Mouse (Mus musculus) CH12.LX (cell line): ENCODE measurements around the gene Plekhb2. TPM values are rescaled to one million over a fixed set of nuclear protein-coding genes. Genes with fewer than 3 reads are reported as not detected.

ENCODE experiments used
- DNase-seq: peaks from one replicate; pipeline ENCODE4 v3.0.0-alpha.2; 2013; ENCODE audit errors: extremely low read depth
- H3K27ac ChIP-seq: 2 replicates; pipeline ENCODE4 v1.5.1; 2012; ENCODE audit warnings: low read depth, mild to moderate bottlenecking, control low read depth, moderate library complexity; ENCODE audit not compliant: insufficient read depth
- H3K27me3 ChIP-seq: replicated peaks from 2 replicates; pipeline ENCODE3; 2012; ENCODE audit warnings: inconsistent platforms
- H3K36me3 ChIP-seq, 2 experiments: replicated peaks in 1 of 2; 2 replicates each; pipeline versions ENCODE3 to v1.6.1; 2012; ENCODE audit warnings: inconsistent platforms in 1 of 2, low read length in 1 of 2, mild to moderate bottlenecking in 1 of 2, mixed read lengths in 1 of 2, moderate library complexity in 1 of 2; ENCODE audit not compliant: control insufficient read depth in 1 of 2, insufficient read depth in 1 of 2
- H3K4me1 ChIP-seq, 2 experiments: 2 replicates each; pipeline ENCODE4 v1.6.1; 2012; ENCODE audit warnings: inconsistent platforms in 1 of 2, moderate library complexity in 1 of 2; ENCODE audit not compliant: insufficient read depth in 2 of 2, control insufficient read depth in 1 of 2
- H3K4me2 ChIP-seq: 2 replicates; pipeline ENCODE4 v1.6.1; 2012; ENCODE audit warnings: low read depth, mild to moderate bottlenecking, control low read depth; ENCODE audit not compliant: poor library complexity, insufficient read depth, severe bottlenecking
- H3K4me3 ChIP-seq, 3 experiments: fragments of 150-350 bp in 1 of 3; sonication (generic) in 1 of 3; replicated peaks in 1 of 3; 2 replicates each; pipeline versions ENCODE3 to v1.5.1; 2011 to 2012; ENCODE audit warnings: low read depth in 2 of 3, low read length in 2 of 3, mild to moderate bottlenecking in 2 of 3, moderate library complexity in 2 of 3, control low read depth in 1 of 3, improper control_type of control experiment in 1 of 3, inconsistent platforms in 1 of 3, mixed read lengths in 1 of 3; ENCODE audit not compliant: poor library complexity in 1 of 3
- H3K79me2 ChIP-seq: replicated peaks from 2 replicates; pipeline ENCODE4 v1.6.1; 2012; ENCODE audit warnings: mild to moderate bottlenecking, moderate library complexity; ENCODE audit not compliant: control insufficient read depth, poor library complexity, insufficient read depth, severe bottlenecking; ENCODE audit errors: extremely low read depth
- H3K9ac ChIP-seq: 2 replicates; pipeline ENCODE4 v1.6.1; 2012; ENCODE audit warnings: low read depth, mild to moderate bottlenecking, control low read depth, moderate library complexity; ENCODE audit not compliant: insufficient read depth
- H3K9me3 ChIP-seq: replicated peaks from 2 replicates; pipeline ENCODE3; 2012; ENCODE audit warnings: low read length, inconsistent platforms, mixed read lengths
- BHLHE40 ChIP-seq: IDR thresholded peaks from 2 replicates; pipeline ENCODE4 v1.6.1; 2011; ENCODE audit warnings: mild to moderate bottlenecking, low read depth, low read length, improper control_type of control experiment
- CHD1 ChIP-seq: IDR thresholded peaks from 2 replicates; pipeline ENCODE4 v1.6.1; 2012; ENCODE audit warnings: low read depth, low read length, improper control_type of control experiment, inconsistent platforms
- CHD2 ChIP-seq: IDR thresholded peaks from 2 replicates; pipeline ENCODE4 v1.6.1; 2011; ENCODE audit warnings: low read length, improper control_type of control experiment
- ETS1 ChIP-seq: conservative IDR thresholded peaks from 2 replicates; pipeline ENCODE4 v1.6.1; 2012; ENCODE audit warnings: low read depth, mild to moderate bottlenecking, inconsistent platforms, low read length, improper control_type of control experiment, moderate library complexity
- HCFC1 ChIP-seq: IDR thresholded peaks from 2 replicates; pipeline ENCODE4 v1.6.1; 2012; ENCODE audit warnings: low read depth, mild to moderate bottlenecking, inconsistent platforms, low read length, improper control_type of control experiment
- JUN ChIP-seq: IDR thresholded peaks from 2 replicates; pipeline ENCODE4 v1.6.1; 2011; ENCODE audit warnings: low read depth, mild to moderate bottlenecking, low read length, improper control_type of control experiment, moderate library complexity; ENCODE audit not compliant: insufficient read depth
- JUND ChIP-seq: conservative IDR thresholded peaks from 2 replicates; pipeline ENCODE4 v1.6.1; 2011; ENCODE audit warnings: low read depth, low read length, improper control_type of control experiment
- KAT2A ChIP-seq: IDR thresholded peaks from 2 replicates; pipeline ENCODE4 v1.6.1; 2012; ENCODE audit warnings: low read length, improper control_type of control experiment, inconsistent platforms; ENCODE audit not compliant: insufficient replicate concordance
- MAFK ChIP-seq: IDR thresholded peaks from 2 replicates; pipeline ENCODE4 v1.6.1; 2011; ENCODE audit warnings: low read length, improper control_type of control experiment; ENCODE audit not compliant: insufficient replicate concordance
- MEF2A ChIP-seq: IDR thresholded peaks from 2 replicates; pipeline ENCODE4 v1.6.1; 2014; ENCODE audit warnings: low read depth, mild to moderate bottlenecking, inconsistent platforms, low read length, improper control_type of control experiment, borderline replicate concordance
- MXI1 ChIP-seq: IDR thresholded peaks from 2 replicates; pipeline ENCODE4 v1.6.1; 2011; ENCODE audit warnings: mild to moderate bottlenecking, low read depth, low read length, improper control_type of control experiment
- MYC ChIP-seq: IDR thresholded peaks from 2 replicates; pipeline ENCODE4 v1.6.1; 2011; ENCODE audit warnings: low read depth, mild to moderate bottlenecking, improper control_type of control experiment, low read length
- NRF1 ChIP-seq: IDR thresholded peaks from 2 replicates; pipeline ENCODE4 v1.6.1; 2014; ENCODE audit warnings: low read depth, mild to moderate bottlenecking, inconsistent platforms, low read length, improper control_type of control experiment, moderate library complexity
- RAD21 ChIP-seq: IDR thresholded peaks from 2 replicates; pipeline ENCODE4 v1.6.1; 2011; ENCODE audit warnings: low read depth, mild to moderate bottlenecking, low read length, improper control_type of control experiment, moderate library complexity
- SMC3 ChIP-seq: IDR thresholded peaks from 2 replicates; pipeline ENCODE4 v1.6.1; 2011; ENCODE audit warnings: low read depth, low read length, improper control_type of control experiment
- TBP ChIP-seq: conservative IDR thresholded peaks from 2 replicates; pipeline ENCODE4 v1.6.1; 2011; ENCODE audit warnings: low read depth, low read length, improper control_type of control experiment
- TCF12 ChIP-seq: IDR thresholded peaks from 2 replicates; pipeline ENCODE4 v1.6.1; 2014; ENCODE audit warnings: low read depth, mild to moderate bottlenecking, inconsistent platforms, low read length, improper control_type of control experiment
- USF1 ChIP-seq: IDR thresholded peaks from 2 replicates; pipeline ENCODE4 v1.6.1; 2014; ENCODE audit warnings: low read depth, mild to moderate bottlenecking, inconsistent platforms, low read length, improper control_type of control experiment
- ZC3H11A ChIP-seq: IDR thresholded peaks from 2 replicates; pipeline ENCODE4 v1.6.1; 2012; ENCODE audit warnings: low read depth, mild to moderate bottlenecking, inconsistent platforms, low read length, improper control_type of control experiment
- ZNF384 ChIP-seq: IDR thresholded peaks from 2 replicates; pipeline ENCODE4 v1.6.1; 2012; ENCODE audit warnings: low read depth, low read length, improper control_type of control experiment, inconsistent platforms
- dilution Hi-C: fragments of 300-500 bp; cut with MboI; formaldehyde crosslinking; loops from 2 replicates; pipeline ENCODE4 v1.14.3; 2020; ENCODE audit warnings: low sequenced_read_pairs; ENCODE audit not compliant: extremely low pct_unique_long_range_greater_than_20kb, extremely low pct_ligation_motif_present
- in situ Hi-C: fragments of 300-500 bp; cut with MboI; formaldehyde crosslinking; loops from 3 replicates; pipeline ENCODE4 v1.14.3; 2019; ENCODE audit warnings: low sequenced_read_pairs, low pct_ligation_motif_present, low pct_unique_long_range_greater_than_20kb, mixed read lengths
- polyA plus RNA-seq: library from polyadenylated mRNA; unstranded; fragments of >175 nt; gene quantifications from 2 replicates; pipeline ENCODE4 v1.2.1, GENCODE M21; 2012; ENCODE audit warnings: low read depth; ENCODE audit not compliant: insufficient read length
- total RNA-seq, 2 experiments: library from RNA; depleted of rRNA; stranded (reverse); fragments of 300-350 nt in 1 of 2; fragments of >200 nt in 1 of 2; gene quantifications; 2 replicates each; pipeline ENCODE4 v1.2.3; 2012 to 2014

The Plekhb2 gene
- total and polyA plus RNA-seq, 3 experiments, result 21.0 to 44.8 (median 23.8) TPM

GRCm38 (mm10) chr1:34821411-34821810, 28.4 kb upstream of the Plekhb2 start:
- dilution Hi-C loops (no loop called here), in situ Hi-C loops (no loop called here)

GRCm38 (mm10) chr1:34822003-34822402, 27.8 kb upstream of the Plekhb2 start:
- DNase-seq, result no peak
- Histone ChIP-seq H3K27me3 (no peaks in the 10 kb centered on the region), H3K4me1 (peaks cover 0 to 30% of the 10 kb centered on the region in 2 experiments; a peak in 2 of 4 replicates), H3K36me3 (peaks cover 66 to 90% of the 10 kb centered on the region in 2 experiments), H3K4me2 (no peak overlapping the region), H3K9ac (no peak overlapping the region), H3K4me3 (no peak overlapping the region), H3K79me2 (peaks cover 26% of the 10 kb centered on the region), H3K9me3 (no peaks in the 10 kb centered on the region), H3K27ac (no peak overlapping the region)
- in situ Hi-C loops (no loop called here), dilution Hi-C loops (no loop called here)
- no peak for TF ChIP-seq HCFC1
- no peak for TF ChIP-seq ZNF384
- TF ChIP-seq MYC, result no peak
- no peak for TF ChIP-seq ETS1
- no peak for TF ChIP-seq JUN
- TF ChIP-seq TBP, result no peak
- TF ChIP-seq ZC3H11A, result no peak
- TF ChIP-seq MEF2A, result no peak
- TF ChIP-seq KAT2A, result no peak
- no peak for TF ChIP-seq MXI1
- TF ChIP-seq CHD1, result no peak
- TF ChIP-seq USF1, result no peak

More at GRCm38 (mm10) chr1:34821411-34821810, 28.4 kb upstream of the Plekhb2 start:
- Histone ChIP-seq H3K27ac (no peak overlapping the region), H3K36me3 (peaks cover 71 to 90% of the 10 kb centered on the region in 2 experiments), H3K4me1 (peaks cover 0 to 24% of the 10 kb centered on the region in 2 experiments; a peak in 2 of 4 replicates), H3K9ac (no peak overlapping the region), H3K27me3 (no peaks in the 10 kb centered on the region), H3K9me3 (no peaks in the 10 kb centered on the region), H3K79me2 (peaks cover 23% of the 10 kb centered on the region), H3K4me2 (no peak overlapping the region), H3K4me3 (no peak overlapping the region)
- no peak for TF ChIP-seq NRF1
- TF ChIP-seq ZNF384, result no peak
- no peak for TF ChIP-seq TCF12
- no peak for TF ChIP-seq HCFC1
- no peak for TF ChIP-seq MAFK
- TF ChIP-seq RAD21, result no peak
- TF ChIP-seq MXI1, result no peak
- TF ChIP-seq JUND, result no peak
- TF ChIP-seq BHLHE40, result no peak
- TF ChIP-seq CHD2, result no peak
- TF ChIP-seq SMC3, result no peak
- DNase-seq, result no peak
